Mouse (Mus musculus): ENCODE measurements around the gene Tmem182.

GRCm38 (mm10) chr1:40802759-40803158 is 2.6 kb upstream of the Tmem182 start:
- TF ChIP-seq POLR2A (IDR thresholded peaks at IDR 0.05; ENCODE audit: low read depth, low read length), result no peak
- peak; percentile 25; the same call in 1 of the 2 replicates for TF ChIP-seq CTCF (conservative IDR thresholded peaks at IDR 0.05; ENCODE audit: insufficient read depth, insufficient read length, low read depth, low read length)
